Mouse (Mus musculus) hindbrain, embryonic 16.5 days (tissue): ENCODE results near the gene Pigw. TPM values are rescaled to one million over a fixed set of nuclear protein-coding genes. Genes with fewer than 3 reads are reported as not detected.

Experiments
- ATAC-seq: fragments of 200-750 bp; cut with Nextera tagmentation; 2 replicates; pipeline ENCODE4 v1.8.0; 2017; ENCODE audit warnings: moderate TSS enrichment, moderate library complexity
- H3K27ac ChIP-seq: fragments of 300-500 bp; sonication (generic); 2 replicates; pipeline ENCODE4 v1.5.1; 2014; ENCODE audit warnings: low read depth, mild to moderate bottlenecking, control low read depth, low read length, moderate library complexity
- H3K27me3 ChIP-seq: fragments of 300-500 bp; sonication (generic); replicated peaks from 2 replicates; pipeline ENCODE4 v1.6.1; 2014; ENCODE audit warnings: low read length; ENCODE audit not compliant: control insufficient read depth, insufficient read depth
- H3K36me3 ChIP-seq: fragments of 300-500 bp; sonication (generic); 2 replicates; pipeline ENCODE4 v1.6.1; 2014; ENCODE audit warnings: mild to moderate bottlenecking, low read length, moderate library complexity, mixed read lengths; ENCODE audit not compliant: control insufficient read depth, insufficient read depth
- H3K4me1 ChIP-seq: fragments of 300-500 bp; sonication (generic); 2 replicates; pipeline ENCODE4 v1.6.1; 2014; ENCODE audit warnings: low read depth, low read length; ENCODE audit not compliant: control insufficient read depth, insufficient read depth
- H3K4me2 ChIP-seq: fragments of 300-500 bp; sonication (generic); 2 replicates; pipeline ENCODE4 v1.6.1; 2014; ENCODE audit warnings: mild to moderate bottlenecking, low read length, control low read depth, moderate library complexity
- H3K4me3 ChIP-seq: fragments of 300-500 bp; sonication (generic); 2 replicates; pipeline ENCODE4 v1.5.1; 2014; ENCODE audit warnings: mild to moderate bottlenecking, low read length, control low read depth, moderate library complexity
- H3K9ac ChIP-seq: fragments of 300-500 bp; sonication (generic); 2 replicates; pipeline ENCODE4 v1.6.1; 2014; ENCODE audit warnings: low read depth, mild to moderate bottlenecking, control low read depth, low read length, moderate library complexity
- H3K9me3 ChIP-seq: fragments of 300-500 bp; sonication (generic); 2 replicates; pipeline ENCODE4 v1.6.1; 2014; ENCODE audit warnings: mild to moderate bottlenecking, low read length, moderate library complexity; ENCODE audit not compliant: control insufficient read depth
- WGBS: fragments of 180-500 bp; shearing (Covaris S2); extraction: QIAGEN DNeasy Blood & Tissue Kit; methylation state at CpG from one replicate; pipeline ENCODE4 v1.1.7; 2014; 5-methylcytosine and 5-hydroxymethylcytosine counted together
- polyA plus RNA-seq: library from polyadenylated mRNA; unstranded; fragments of >200 nt; fragmentation: Nextera tagmentation; extraction: Ambion mirVana; gene quantifications from 2 replicates; pipeline ENCODE4 v1.2.1, GENCODE M21; 2015

The Pigw gene
- polyA plus RNA-seq, 1 experiment from 2014 or later = 2.5 TPM

DNA sequence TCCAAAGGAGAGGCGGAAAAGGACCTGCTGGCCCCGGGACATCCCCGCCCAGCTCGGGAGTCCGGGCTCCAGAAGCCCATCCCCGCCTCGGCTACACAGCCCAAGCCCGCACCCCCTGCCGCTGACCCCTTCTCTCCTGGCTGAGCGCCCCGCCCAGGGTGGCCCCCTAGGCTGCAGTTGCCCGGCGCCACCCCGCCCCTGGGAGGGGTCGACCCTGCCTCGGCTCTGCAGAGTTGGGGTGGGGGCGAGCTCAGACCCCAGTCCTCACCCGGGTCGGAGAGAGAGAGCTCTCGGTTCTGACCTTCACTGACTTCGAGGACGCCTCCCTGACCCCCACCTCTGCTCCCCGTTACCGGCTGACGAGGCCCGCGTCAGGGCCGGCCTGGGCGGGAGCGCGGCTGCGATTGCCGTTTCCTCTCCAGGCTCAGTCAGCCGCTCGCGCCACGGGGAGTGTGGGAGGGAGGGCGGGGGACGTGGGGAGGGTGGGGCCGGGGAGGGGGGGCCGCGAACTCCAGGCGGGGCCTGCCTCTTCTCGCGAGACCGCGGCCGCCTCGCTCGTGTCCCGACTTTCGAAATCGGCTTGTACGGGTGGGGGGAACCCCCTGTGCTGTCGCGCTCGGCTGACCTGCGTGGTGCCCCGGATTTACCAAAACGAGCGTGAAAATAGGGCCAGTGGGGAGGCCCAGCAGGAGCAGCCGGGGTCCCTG lies 9.6 kb downstream of the Pigw start, which contains the start of gene Ggnbp2:
Ggnbp2 (minus strand) TSS at position 481 of the 707 bp plus-strand sequence.
- under 1% methylated on average over 42 of the region's 62 CpGs for WGBS
- Histone ChIP-seq H3K9me3 (no peaks in the 10 kb centered on the region), H3K4me3 (peak within 1 kb of the TSS; percentile 98), H3K4me2 (peak within 1 kb of the TSS; percentile 89), H3K9ac (peak within 1 kb of the TSS; percentile 95), H3K27me3 (no peaks in the 10 kb centered on the region), H3K36me3 (no peaks in the 10 kb centered on the region), H3K4me1 (peaks cover 19% of the 10 kb centered on the region), H3K27ac (peak within 1 kb of the TSS; percentile 100)
- ATAC-seq = peak; percentile 88

DNA sequence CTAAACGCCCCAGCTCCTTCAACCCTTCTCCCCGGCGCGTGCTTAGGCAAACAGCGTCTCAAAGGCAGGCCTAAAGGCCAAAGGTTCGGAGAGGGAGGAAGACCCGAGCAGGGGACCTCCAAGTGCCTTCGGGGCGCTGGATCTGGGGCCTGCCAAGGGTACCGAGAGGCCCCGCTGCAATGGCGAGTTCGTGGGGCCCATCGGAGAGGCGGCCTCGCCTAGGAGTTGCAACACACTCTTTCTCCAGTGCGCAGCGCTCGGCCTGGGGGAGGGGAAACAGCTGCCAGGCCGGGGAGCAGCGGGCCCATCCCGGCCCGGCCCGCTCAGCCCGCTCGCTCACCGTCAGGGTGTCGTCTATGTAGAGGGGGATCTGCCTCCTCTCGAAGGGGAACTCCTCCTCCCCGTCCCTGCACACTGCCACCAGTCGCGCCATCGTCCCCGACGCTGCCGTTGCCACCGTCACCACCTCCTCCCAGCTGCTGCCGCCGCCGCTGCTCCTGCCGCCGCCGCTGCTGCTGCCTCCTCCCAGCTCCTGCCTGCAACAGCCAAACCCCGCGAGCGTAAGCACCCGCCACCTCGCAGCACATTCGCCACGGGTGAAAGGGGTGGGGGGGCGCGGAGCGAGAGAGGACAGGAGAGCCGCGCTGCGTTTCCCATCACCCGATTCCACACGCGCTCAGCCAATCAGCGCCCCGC lies 10.4 kb downstream of the Pigw start:
- Histone ChIP-seq H3K4me3 (peak overlapping the region; percentile 98), H3K36me3 (no peaks in the 10 kb centered on the region), H3K27ac (peak overlapping the region; percentile 100), H3K9me3 (no peaks in the 10 kb centered on the region), H3K4me1 (peaks cover 19% of the 10 kb centered on the region), H3K27me3 (no peaks in the 10 kb centered on the region), H3K4me2 (peak overlapping the region; percentile 89), H3K9ac (peak overlapping the region; percentile 95)
- 0% methylated on average over 49 of the region's 61 CpGs for WGBS
- peak; percentile 83 for ATAC-seq

DNA sequence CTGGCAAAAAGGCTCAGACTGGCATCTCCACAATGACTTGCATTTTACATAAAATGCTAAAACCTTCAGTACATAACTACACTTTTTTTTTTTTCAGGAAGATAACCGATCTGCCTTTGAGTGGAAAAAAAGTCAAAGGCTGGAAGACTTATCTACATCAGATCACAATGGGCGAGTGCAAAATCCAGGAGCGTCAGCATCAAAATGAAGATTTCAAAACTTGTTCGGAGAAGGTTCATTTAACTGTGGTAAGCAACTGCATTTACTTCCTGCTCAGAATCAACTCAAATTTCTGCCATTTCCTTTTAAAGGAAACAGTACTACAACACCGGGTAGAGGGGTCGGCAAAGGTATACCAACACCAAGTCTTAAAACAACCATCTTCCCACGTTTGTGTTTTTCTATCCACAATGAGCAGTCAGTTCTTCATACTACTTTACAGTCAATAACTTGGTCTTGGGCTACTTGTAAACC lies 11.3 kb downstream of the Pigw start:
- Histone ChIP-seq H3K27ac (no peak overlapping the region), H3K9ac (peak overlapping the region; percentile 95), H3K4me2 (peak overlapping the region; percentile 89), H3K27me3 (no peaks in the 10 kb centered on the region), H3K9me3 (no peaks in the 10 kb centered on the region), H3K4me3 (peak overlapping the region; percentile 98), H3K4me1 (peaks cover 19% of the 10 kb centered on the region), H3K36me3 (no peaks in the 10 kb centered on the region)
- no peak for ATAC-seq
- WGBS = 15% methylated on average over 7 of the region's 7 CpGs

DNA sequence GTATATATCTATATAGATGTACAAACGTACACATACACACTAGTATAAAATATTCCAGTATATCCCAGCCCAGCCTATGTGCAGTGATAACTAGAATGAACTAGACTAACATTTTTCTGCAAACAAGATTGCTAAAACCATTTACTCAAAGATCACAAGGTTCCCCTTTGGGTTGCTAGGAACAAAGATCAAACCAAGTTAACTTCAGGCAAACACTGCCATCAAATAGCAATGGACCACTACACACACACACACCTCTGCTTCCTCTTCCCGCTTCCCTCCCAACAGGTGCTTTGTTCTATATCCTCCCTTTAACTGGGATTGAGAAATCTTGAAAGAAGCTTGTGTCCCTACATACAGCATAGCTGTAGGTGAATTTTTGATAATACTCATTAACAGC lies 12.5 kb downstream of the Pigw start:
- ATAC-seq = no peak
- WGBS = 95% methylated on average over 2 of the region's 2 CpGs
- H3K4me1 ChIP-seq = peaks cover 19% of the 10 kb centered on the region
- H3K4me3 ChIP-seq = no peak overlapping the region
- H3K27ac ChIP-seq = no peak overlapping the region
- H3K36me3 ChIP-seq = no peaks in the 10 kb centered on the region
- no peak overlapping the region for H3K9ac ChIP-seq
- no peaks in the 10 kb centered on the region for H3K27me3 ChIP-seq
- peak overlapping the region; percentile 21; the same call in 1 of the 2 replicates for H3K4me2 ChIP-seq
- no peaks in the 10 kb centered on the region for H3K9me3 ChIP-seq

DNA sequence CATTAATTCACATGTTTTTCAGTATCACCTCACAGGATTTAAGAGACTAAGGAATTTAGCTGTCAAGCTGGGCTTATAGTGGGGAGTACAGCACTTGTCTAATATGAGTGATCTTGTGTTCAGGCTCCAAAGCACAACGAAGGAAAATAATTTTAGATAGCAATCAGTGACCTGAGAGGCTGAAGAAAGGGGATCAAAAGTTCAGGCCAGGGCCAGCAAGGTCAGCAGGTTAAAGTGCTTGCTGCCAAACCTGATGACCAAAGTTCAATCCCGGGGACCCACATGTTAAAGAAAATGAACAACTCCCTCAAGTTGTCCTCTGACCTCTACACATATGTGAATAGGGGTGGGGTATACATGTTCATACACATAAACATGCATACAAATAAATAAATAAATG lies 14.8 kb downstream of the Pigw start:
- Histone ChIP-seq H3K4me3 (no peak overlapping the region), H3K27me3 (no peaks in the 10 kb centered on the region), H3K27ac (no peak overlapping the region), H3K9me3 (no peaks in the 10 kb centered on the region), H3K4me2 (no peak overlapping the region), H3K4me1 (peaks cover 16% of the 10 kb centered on the region), H3K9ac (no peak overlapping the region), H3K36me3 (no peaks in the 10 kb centered on the region)
- WGBS = 79% methylated on average over 2 of the region's 2 CpGs
- ATAC-seq = no peak

DNA sequence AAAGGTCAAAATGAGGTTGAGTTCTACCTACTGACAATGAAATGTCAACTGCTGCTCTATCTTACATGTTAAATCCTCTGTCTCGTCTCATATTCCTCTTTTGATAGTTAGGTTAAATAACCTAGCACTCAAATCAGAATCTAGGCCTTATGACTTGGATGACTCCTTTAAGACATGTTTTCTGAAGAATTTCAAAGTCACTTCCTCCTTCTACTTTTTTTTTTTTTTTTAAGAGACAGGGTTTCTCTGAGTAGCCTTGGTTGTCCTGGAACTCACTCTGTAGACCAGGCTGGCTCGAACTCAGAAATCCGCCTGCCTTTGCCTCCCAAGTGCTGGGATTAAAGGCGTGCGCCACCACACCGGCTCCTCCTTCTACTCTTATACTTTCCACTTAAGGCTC lies 24.8 kb downstream of the Pigw start:
- 98% methylated on average over 6 of the region's 6 CpGs for WGBS
- no peak overlapping the region for H3K4me2 ChIP-seq

DNA sequence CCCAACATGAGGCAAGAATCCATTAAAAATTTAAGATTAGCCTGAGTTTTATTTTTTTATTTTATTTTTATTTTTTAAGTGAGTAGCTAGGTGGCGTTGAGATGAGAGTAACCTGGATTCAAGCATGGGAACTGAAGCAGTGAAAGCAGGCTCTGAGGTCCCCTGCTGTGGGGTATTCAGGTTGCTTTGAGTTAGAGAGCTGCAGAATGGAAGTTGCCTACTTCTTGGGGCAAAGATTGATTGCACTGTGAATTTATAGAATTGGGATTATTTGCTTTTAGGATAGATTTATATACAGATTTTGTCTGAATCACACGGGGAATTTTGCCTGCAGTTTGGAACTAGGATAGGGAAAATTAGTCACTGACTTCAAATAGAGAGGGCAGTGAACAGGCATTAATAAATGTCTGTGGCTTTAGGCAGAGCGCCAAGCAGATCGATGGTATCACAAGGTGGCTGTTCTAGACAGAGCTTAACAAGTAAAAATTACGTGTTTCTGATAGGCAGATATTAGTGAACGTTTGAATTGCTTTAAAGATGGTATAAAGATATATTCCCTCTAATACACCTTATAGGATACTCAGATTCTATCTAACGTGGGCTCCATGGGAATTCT lies 32.5 kb downstream of the Pigw start:
- Histone ChIP-seq H3K4me2 (no peak overlapping the region), H3K27ac (no peak overlapping the region), H3K9ac (no peak overlapping the region), H3K4me3 (no peak overlapping the region), H3K27me3 (no peaks in the 10 kb centered on the region), H3K4me1 (no peaks in the 10 kb centered on the region), H3K36me3 (peaks cover 11% of the 10 kb centered on the region), H3K9me3 (no peaks in the 10 kb centered on the region)
- 77% methylated on average over 7 of the region's 7 CpGs for WGBS
- ATAC-seq = no peak

More for the DNA sequence above, 24.8 kb downstream of the Pigw start:
- no peak overlapping the region for H3K9ac ChIP-seq
- H3K4me3 ChIP-seq = no peak overlapping the region
- H3K27ac ChIP-seq = no peak overlapping the region
- no peaks in the 10 kb centered on the region for H3K9me3 ChIP-seq
- no peak for ATAC-seq
- H3K27me3 ChIP-seq = no peaks in the 10 kb centered on the region
- H3K36me3 ChIP-seq = peaks cover 17% of the 10 kb centered on the region
- H3K4me1 ChIP-seq = no peaks in the 10 kb centered on the region

DNA sequence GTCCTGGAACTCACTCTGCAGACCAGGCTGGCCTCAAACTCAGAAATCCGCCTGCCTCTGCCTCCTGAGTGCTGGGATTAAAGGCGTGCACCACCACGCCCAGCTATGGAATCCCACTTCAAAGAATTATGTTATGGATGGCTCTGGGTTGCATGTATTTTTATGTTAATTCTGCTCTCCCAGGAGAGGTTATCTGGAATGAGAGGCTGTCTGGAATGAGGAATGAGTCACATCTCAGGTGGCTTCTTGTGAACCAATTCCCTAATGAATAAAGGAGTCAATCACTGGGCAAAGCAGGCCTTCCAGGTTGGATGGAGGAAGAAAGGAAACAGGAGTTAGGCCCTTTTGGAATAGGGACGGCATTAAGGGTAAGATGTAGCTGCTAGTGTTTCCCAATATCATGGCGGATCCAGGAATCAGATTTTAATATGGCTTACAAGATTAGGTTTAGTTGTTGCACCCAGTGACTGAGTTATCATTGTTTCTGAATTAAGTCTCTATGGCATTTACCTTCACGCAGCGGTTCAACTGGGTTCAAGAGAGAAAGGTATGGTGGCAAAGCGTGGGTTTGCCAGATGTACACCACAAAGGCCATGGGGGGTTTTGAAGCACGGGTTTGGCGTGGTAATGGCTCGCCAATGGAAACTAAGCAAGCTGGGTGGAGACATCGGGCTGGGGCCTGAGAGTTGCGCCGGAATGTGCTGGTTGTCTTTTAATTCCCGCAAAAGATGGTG lies 33.2 kb downstream of the Pigw start:
- no peaks in the 10 kb centered on the region for H3K9me3 ChIP-seq
- no peaks in the 10 kb centered on the region for H3K27me3 ChIP-seq
- no peak for ATAC-seq
- H3K4me2 ChIP-seq = no peak overlapping the region
- no peak overlapping the region for H3K9ac ChIP-seq
- 94% methylated on average over 15 of the region's 15 CpGs for WGBS
- no peak overlapping the region for H3K27ac ChIP-seq
- no peak overlapping the region for H3K4me3 ChIP-seq
- H3K36me3 ChIP-seq = peaks cover 11% of the 10 kb centered on the region
- no peaks in the 10 kb centered on the region for H3K4me1 ChIP-seq
